Mouse (Mus musculus) cortical plate, adult 2 months (tissue): ENCODE measurements around the gene Nrxn2.

ENCODE experiments used
- CTCF ChIP-seq: fragments of 200-500 bp; IDR thresholded peaks from 2 replicates; pipeline ENCODE4 v1.5.1; 2011; ENCODE audit warnings: mild to moderate bottlenecking, control low read depth, low read length; ENCODE audit not compliant: insufficient read depth; ENCODE audit errors: extremely low read depth
- POLR2A ChIP-seq: fragments of 200-500 bp; IDR thresholded peaks from 2 replicates; pipeline ENCODE4 v1.6.1; 2011; ENCODE audit warnings: mild to moderate bottlenecking, low read length, control low read depth; ENCODE audit not compliant: insufficient read depth; ENCODE audit errors: extremely low read depth

DNA sequence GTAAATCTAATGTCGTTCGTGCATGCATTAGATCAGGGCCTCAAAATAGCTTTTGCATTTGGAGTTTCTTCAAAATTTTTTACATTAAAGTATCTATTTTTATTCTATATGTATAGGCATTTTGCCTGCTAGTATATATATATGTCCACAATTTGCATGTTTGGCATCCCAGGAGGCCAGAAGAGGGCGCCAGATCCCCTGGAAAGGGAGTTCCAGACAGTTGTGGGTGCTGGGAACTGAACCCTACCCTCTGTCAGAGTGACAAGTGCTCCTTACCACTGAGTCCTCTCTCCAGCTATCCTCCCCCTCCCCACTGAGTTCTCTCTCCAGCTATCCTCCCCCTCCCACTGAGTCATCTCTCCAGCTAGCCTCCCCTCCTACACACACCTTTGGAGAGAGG, 48.4 kb downstream of the Nrxn2 start:
- TF ChIP-seq POLR2A (no peak), CTCF (no peak)
